Mouse (Mus musculus) kidney, embryonic 16.5 days (tissue): ENCODE results near the gene Cyb5r4. TPM values are rescaled to one million over a fixed set of nuclear protein-coding genes. Genes with fewer than 3 reads are reported as not detected.

Experiments
- ATAC-seq: fragments of 200-750 bp; cut with Nextera tagmentation; 2 replicates; pipeline ENCODE4 v1.8.0; 2017; ENCODE audit warnings: moderate TSS enrichment; ENCODE audit not compliant: low FRiP score, low TSS enrichment
- H3K27ac ChIP-seq: fragments of 300-500 bp; sonication (generic); 2 replicates; pipeline ENCODE4 v1.5.1; 2014; ENCODE audit warnings: low read length
- H3K27me3 ChIP-seq: fragments of 300-500 bp; sonication (generic); 2 replicates; pipeline ENCODE4 v1.6.1; 2014; ENCODE audit warnings: low read length, control low read depth, mixed read lengths; ENCODE audit not compliant: insufficient read depth
- H3K36me3 ChIP-seq: fragments of 300-500 bp; sonication (generic); 2 replicates; pipeline ENCODE4 v1.6.1; 2014; ENCODE audit warnings: low read length, control low read depth, mixed read lengths; ENCODE audit not compliant: insufficient read depth
- H3K4me1 ChIP-seq: fragments of 300-500 bp; sonication (generic); 2 replicates; pipeline ENCODE4 v1.6.1; 2014; ENCODE audit warnings: low read length, control low read depth, mixed read lengths; ENCODE audit not compliant: insufficient read depth
- H3K4me2 ChIP-seq: fragments of 300-500 bp; sonication (generic); replicated peaks from 2 replicates; pipeline ENCODE4 v1.6.1; 2014; ENCODE audit warnings: low read depth, low read length
- H3K4me3 ChIP-seq: fragments of 300-500 bp; sonication (generic); 2 replicates; pipeline ENCODE4 v1.5.1; 2014; ENCODE audit warnings: mild to moderate bottlenecking, low read length
- H3K9ac ChIP-seq: fragments of 300-500 bp; sonication (generic); replicated peaks from 2 replicates; pipeline ENCODE4 v1.6.1; 2014; ENCODE audit warnings: low read length
- H3K9me3 ChIP-seq: fragments of 300-500 bp; sonication (generic); 2 replicates; pipeline ENCODE4 v1.6.1; 2016; ENCODE audit warnings: low read length, control low read depth
- WGBS: fragments of 180-500 bp; shearing (Covaris S2); extraction: QIAGEN DNeasy Blood & Tissue Kit; methylation state at CpG from one replicate; pipeline ENCODE4 v1.1.7; 2014; 5-methylcytosine and 5-hydroxymethylcytosine counted together
- polyA plus RNA-seq: library from polyadenylated mRNA; unstranded; fragments of >200 nt; fragmentation: Nextera tagmentation; extraction: Ambion mirVana; gene quantifications from 2 replicates; pipeline ENCODE4 v1.2.1, GENCODE M21; 2015

Cyb5r4 gene
- polyA plus RNA-seq, 1 experiment from 2014 or later: 64.8 TPM

- ATAC-seq: peak; percentile 70; the same call in 1 of the 2 replicates
These were observed 6.4 kb upstream of the Cyb5r4 start, which contains the start of gene Ripply2 for GRCm38 (mm10) chr9:87015288-87015937. TSS of gene Ripply2 (plus strand) at chr9:87015537.

GRCm38 (mm10) chr9:87015938-87016294, 5.9 kb upstream of the Cyb5r4 start:
- Histone ChIP-seq H3K27ac (no peak overlapping the region), H3K9me3 (no peaks in the 10 kb centered on the region), H3K4me3 (peak overlapping the region; percentile 55), H3K9ac (no peak overlapping the region), H3K4me2 (peak overlapping the region; percentile 86), H3K27me3 (peaks cover 33% of the 10 kb centered on the region), H3K36me3 (no peaks in the 10 kb centered on the region), H3K4me1 (no peaks in the 10 kb centered on the region)
- WGBS: 7% methylated on average over 10 of the region's 10 CpGs
- peak; percentile 65 for ATAC-seq

More at GRCm38 (mm10) chr9:87015288-87015937, 6.4 kb upstream of the Cyb5r4 start, which contains the start of gene Ripply2:
- peak within 1 kb of the TSS; percentile 53; the same call in 1 of the 2 replicates for H3K9ac ChIP-seq
- H3K4me3 ChIP-seq: peak within 1 kb of the TSS; percentile 55
- H3K4me2 ChIP-seq: peak within 1 kb of the TSS; percentile 86
- H3K4me1 ChIP-seq: no peaks in the 10 kb centered on the region
- under 1% methylated on average over 71 of the region's 71 CpGs for whole genome bisulfite sequencing
- no peaks in the 10 kb centered on the region for H3K36me3 ChIP-seq
- H3K27me3 ChIP-seq: peaks cover 33% of the 10 kb centered on the region
- H3K9me3 ChIP-seq: no peaks in the 10 kb centered on the region
- no peak within 1 kb of the TSS for H3K27ac ChIP-seq

GRCm38 (mm10) chr9:87025764-87026163, 4.0 kb downstream of the Cyb5r4 start:
- no peak overlapping the region for H3K9ac ChIP-seq
- no peak overlapping the region for H3K4me3 ChIP-seq
- ATAC-seq: no peak
- H3K4me2 ChIP-seq: no peak overlapping the region
- H3K4me1 ChIP-seq: peaks cover 14% of the 10 kb centered on the region
- no peaks in the 10 kb centered on the region for H3K9me3 ChIP-seq
- H3K27ac ChIP-seq: no peak overlapping the region
- H3K27me3 ChIP-seq: no peaks in the 10 kb centered on the region
- 72% methylated on average over 6 of the region's 6 CpGs for WGBS
- no peaks in the 10 kb centered on the region for H3K36me3 ChIP-seq

DNA sequence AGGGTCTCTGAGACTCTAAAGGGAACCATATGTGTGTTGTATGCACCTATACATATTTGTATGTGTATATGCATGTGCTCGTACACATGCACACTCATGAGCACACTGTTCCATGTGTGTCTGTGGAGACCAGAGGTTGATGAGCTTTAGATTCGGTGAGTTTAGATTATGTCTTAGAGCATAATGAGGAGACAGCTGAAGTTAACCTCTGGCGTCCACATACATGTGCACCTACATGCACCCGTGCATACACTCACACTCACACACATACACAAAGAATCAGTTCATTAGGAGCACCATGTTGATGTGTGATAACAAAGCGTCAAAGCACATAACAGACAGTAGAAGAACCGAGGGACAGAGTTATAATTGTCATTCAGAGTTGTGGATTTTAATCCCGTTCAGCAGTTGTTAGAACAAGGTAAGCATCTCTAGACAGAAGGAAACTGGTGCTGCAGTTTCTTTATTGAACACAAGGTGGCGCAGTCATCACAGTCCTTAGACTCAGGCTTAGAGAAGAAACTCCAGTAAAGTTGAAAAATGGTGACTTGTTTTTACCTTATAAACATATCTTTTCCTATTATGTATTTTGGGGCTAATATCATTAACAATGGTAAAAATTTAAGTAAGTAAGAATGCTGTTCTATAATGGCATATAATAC, 5.7 kb downstream of the Cyb5r4 start:
- ATAC-seq: peak; percentile 42; the same call in 1 of the 2 replicates
- Histone ChIP-seq H3K27ac (no peak overlapping the region), H3K4me2 (no peak overlapping the region), H3K4me3 (no peak overlapping the region), H3K27me3 (no peaks in the 10 kb centered on the region), H3K4me1 (peaks cover 8% of the 10 kb centered on the region), H3K36me3 (no peaks in the 10 kb centered on the region), H3K9me3 (no peaks in the 10 kb centered on the region), H3K9ac (no peak overlapping the region)
- WGBS: 44% methylated on average over 8 of the region's 8 CpGs

DNA sequence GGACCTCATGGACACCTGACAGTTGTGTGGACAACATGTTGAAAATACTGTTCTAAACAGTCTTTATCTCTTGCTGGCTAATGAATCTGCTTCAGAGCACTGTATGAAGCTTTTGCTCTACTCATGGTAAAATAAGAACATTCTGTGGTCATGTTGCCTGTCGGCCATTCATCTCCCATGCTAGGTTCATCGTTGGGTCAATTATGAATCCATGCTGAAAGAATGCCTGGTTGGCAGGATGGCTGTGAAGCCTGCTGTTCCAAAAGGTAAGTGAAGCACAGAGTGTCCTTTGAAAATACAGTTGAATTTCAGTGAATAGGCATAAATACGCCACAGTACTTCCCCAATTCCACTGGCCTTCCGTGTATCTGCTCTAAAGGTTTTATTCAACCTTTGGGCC, 10.4 kb downstream of the Cyb5r4 start:
- H3K4me1 ChIP-seq: no peaks in the 10 kb centered on the region
- no peak overlapping the region for H3K4me3 ChIP-seq
- no peaks in the 10 kb centered on the region for H3K36me3 ChIP-seq
- H3K9me3 ChIP-seq: no peaks in the 10 kb centered on the region
- no peaks in the 10 kb centered on the region for H3K27me3 ChIP-seq
- H3K4me2 ChIP-seq: no peak overlapping the region
- no peak for ATAC-seq
- no peak overlapping the region for H3K27ac ChIP-seq
- 91% methylated on average over 4 of the region's 4 CpGs for WGBS
- H3K9ac ChIP-seq: no peak overlapping the region

DNA sequence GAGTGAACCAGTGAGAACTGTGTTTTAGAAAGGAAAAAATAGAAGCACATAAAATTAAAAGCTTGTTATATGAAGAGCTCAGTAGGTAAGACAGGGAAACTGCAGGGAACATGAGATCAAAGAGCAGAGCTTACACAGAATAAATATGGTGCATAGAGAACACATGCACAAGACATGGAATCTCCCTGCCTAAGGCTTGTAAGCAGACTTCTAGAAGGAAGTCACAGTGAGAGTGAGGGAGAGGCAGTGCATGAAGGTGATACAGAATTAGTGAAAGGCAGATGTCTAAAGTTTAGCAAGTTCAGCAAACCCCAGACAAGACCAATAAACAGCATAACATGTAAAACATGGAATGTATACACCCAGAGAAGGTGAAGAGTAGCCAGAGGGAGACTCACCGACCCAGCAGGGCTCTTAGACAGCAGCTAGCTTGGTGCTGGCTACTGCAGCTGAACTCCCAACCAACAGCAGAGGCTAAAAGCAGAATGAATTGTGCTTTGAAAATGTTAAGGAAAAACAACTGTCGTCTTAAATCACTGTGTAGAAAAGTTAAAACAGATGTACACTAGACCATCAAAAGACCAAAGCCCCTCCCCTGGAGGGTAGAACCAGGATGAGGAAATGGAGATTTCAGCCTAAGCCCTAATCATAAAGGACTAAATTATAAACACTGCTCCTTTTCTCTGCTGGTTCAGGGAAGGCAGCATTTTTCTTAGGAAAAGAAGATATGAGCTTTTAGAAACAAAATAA, 13.2 kb downstream of the Cyb5r4 start:
- H3K4me1 ChIP-seq: no peaks in the 10 kb centered on the region
- H3K4me2 ChIP-seq: no peak overlapping the region
- no peak overlapping the region for H3K27ac ChIP-seq
- WGBS: 53% methylated on average over 2 of the region's 2 CpGs
- no peak overlapping the region for H3K9ac ChIP-seq
- H3K9me3 ChIP-seq: no peaks in the 10 kb centered on the region
- H3K27me3 ChIP-seq: no peaks in the 10 kb centered on the region
- H3K36me3 ChIP-seq: no peaks in the 10 kb centered on the region
- no peak for ATAC-seq
- H3K4me3 ChIP-seq: no peak overlapping the region

DNA sequence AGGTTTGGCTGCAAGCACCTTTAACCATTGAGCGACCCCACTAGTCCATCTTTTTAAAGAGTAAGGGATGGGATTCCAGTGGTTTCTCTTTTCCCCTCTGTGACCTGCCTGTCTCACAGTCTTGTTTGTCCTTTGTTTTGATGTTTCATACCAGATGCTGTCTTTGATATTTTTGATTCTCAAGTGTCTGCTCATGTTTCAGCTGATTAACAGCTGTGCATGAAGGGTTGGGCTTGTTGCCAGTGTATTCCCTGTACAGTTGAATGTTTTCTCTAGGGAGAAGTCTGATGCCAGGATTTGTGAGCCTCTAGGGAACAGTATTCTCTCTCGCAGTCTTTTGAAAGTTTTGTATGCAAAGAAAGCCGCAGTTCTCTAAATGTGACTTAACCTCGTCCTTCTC, 27.6 kb downstream of the Cyb5r4 start:
- no peak overlapping the region for H3K4me3 ChIP-seq
- H3K9me3 ChIP-seq: no peaks in the 10 kb centered on the region
- H3K27ac ChIP-seq: no peak overlapping the region
- H3K36me3 ChIP-seq: no peaks in the 10 kb centered on the region
- no peak overlapping the region for H3K4me2 ChIP-seq
- 64% methylated on average over 4 of the region's 4 CpGs for WGBS
- H3K9ac ChIP-seq: no peak overlapping the region
- ATAC-seq: no peak
- H3K4me1 ChIP-seq: no peaks in the 10 kb centered on the region
- H3K27me3 ChIP-seq: no peaks in the 10 kb centered on the region

DNA sequence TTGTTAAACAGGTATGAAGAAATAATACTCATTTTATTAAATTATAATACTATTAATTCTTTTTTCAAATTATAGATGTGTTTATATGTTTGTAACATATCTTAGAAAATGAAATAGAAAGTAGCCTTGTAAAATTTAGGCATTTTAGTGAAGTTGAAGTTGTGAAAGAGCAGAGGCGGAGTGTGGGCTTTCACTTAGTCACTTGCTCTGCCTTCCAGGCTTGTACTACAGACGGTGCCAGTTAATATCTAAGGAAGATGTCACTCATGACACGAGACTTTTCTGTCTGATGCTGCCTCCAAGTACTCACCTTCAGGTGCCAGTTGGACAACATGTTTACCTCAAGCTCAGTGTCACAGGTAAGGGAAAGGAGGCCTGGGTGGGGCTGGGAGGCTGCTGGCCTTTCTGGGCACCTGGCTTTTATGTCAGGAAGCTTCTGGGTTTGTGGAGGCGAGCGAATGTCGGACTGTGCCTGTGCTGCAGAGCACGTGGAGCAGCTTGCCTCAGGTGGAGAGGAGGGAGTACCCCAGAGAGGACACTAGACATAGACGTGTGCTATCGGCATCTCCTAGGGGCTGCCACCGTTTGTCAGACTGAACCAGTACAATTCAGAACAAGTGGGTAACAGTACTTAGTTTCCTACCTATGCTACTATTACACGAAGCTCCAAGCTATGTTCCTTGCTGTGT, 33.9 kb downstream of the Cyb5r4 start:
- Histone ChIP-seq H3K4me3 (no peak overlapping the region), H3K9me3 (no peaks in the 10 kb centered on the region), H3K27ac (no peak overlapping the region), H3K27me3 (no peaks in the 10 kb centered on the region), H3K9ac (no peak overlapping the region), H3K36me3 (peaks cover 11% of the 10 kb centered on the region; the same call in 1 of the 2 replicates), H3K4me2 (no peak overlapping the region), H3K4me1 (no peaks in the 10 kb centered on the region)
- 90% methylated on average over 11 of the region's 11 CpGs for WGBS
- ATAC-seq: no peak

DNA sequence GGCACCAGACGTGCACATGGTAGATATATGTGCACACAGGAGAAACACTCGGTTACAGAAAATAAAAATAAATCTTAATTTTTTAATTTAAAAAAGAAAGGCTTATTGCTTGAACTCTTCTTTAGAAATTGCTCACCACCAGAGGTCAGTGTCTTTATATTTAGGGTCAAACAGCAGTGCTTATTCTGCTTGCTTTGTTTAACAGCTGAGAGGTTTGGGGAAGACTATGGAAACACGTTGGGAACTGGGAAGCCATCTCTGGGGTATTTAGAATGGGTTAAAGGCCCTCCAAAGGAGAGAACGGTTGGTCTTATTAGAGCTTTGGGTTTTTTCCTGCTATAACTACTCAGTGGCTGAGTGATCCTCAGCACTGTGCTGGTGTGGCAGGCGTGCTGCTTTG, 40.5 kb downstream of the Cyb5r4 start:
- ATAC-seq: no peak
- 81% methylated on average over 5 of the region's 5 CpGs for WGBS
- Histone ChIP-seq H3K9ac (no peak overlapping the region), H3K4me2 (no peak overlapping the region), H3K27ac (no peak overlapping the region), H3K4me3 (no peak overlapping the region), H3K9me3 (no peaks in the 10 kb centered on the region), H3K27me3 (no peaks in the 10 kb centered on the region), H3K4me1 (no peaks in the 10 kb centered on the region), H3K36me3 (peaks cover 16% of the 10 kb centered on the region; the same call in 1 of the 2 replicates)
